Mouse (Mus musculus): ENCODE measurements at regions not wholly inside any gene's neighbourhood (a gene's known extent, or its start where the extent isn't known, plus 50 kb on each side); places are given as distances from the start of the nearest gene placed in this dataset.
A peak's percentile ranks its signal among the peaks of the same experiment; 100 is the strongest.

GRCm38 (mm10) chr17:93665889-93666288 lies 467.1 kb downstream of the Adcyap1 start:
- ATAC-seq: no peak

DNA sequence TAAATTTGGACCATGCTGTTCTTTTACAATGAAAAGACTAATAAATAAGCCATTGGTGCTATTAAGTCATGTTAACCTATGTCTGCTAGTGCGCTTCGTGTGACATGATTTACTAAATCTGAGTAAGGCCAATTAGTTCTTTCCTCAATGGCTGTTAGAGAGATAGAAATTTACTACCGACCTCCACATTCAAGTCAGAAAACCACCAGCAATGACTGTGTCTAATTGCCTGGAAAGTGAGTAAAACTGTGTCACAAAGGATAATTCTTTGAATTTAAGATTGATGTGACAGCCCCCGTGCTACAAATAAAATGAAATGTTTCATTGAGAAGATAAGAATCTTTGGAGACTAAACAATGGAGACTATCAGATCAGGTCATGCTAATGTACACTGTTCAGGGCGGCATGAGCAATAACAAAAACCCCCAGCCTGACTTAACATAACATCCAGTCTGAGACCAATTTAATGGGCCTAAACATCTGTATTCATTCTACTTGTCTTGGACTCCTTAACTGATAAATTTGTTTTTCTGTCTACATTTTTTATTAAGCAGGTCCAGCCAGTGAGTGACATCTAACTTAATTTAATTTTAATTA lies 477.6 kb downstream of the Adcyap1 start:
- ATAC-seq: no peak

DNA sequence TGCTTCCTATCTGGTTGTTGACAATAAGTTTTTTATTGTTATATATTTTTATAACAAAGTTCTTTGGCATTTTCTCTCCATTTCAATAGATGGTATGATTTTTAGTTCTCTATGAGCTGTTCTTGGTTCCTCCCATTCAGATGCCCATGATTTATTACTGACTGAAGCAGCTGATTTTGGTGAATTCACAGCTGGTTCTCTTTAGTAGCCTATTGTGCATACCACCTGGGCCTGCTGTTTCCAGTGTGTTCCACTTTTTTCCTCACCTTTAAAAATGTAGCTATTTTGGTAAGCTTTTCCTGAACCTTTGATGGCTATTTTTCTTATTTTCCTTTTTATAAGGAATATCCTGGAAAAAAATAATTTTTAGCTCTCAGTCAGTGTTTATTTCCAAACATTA lies 501.9 kb downstream of the Adcyap1 start:
- no peak for ATAC-seq

DNA sequence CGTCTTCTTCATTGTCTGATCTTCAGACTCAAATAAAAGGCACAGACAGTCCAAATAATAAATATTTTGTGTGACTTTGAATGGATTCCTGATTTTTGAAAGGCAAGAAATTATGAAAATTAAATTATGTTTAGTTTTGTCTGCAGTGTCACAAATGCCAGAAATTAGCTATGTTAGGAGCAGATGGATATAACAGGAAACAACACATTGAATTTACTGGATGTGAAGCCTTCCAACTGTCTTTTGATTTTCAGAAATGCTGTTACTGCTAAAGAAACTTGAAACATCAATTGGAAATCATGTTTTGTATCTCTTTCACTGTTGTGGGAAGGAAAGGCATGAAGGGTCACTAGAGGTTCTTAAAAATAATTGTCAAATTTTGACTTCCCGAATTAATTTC lies 518.8 kb downstream of the Adcyap1 start:
- no peak for ATAC-seq

DNA sequence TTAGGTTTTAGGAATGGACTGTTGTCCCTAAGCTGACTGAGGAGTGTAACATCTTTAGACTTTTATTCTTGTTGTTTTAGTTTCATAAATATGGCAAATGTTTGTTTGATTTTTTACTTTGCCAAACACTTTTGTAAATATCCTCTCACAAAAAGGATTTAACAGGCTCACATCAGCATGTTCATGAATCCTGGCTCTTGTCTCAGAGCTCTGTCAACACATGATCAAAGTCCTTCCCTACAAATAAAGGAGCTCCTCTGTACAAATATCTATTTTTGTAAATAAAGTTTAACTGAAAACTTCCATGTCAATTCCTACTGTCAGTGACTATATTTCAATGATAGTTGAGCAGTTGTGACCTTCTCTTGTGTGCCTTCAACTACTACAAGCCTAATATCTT lies 542.5 kb downstream of the Adcyap1 start:
- no peak for ATAC-seq

DNA sequence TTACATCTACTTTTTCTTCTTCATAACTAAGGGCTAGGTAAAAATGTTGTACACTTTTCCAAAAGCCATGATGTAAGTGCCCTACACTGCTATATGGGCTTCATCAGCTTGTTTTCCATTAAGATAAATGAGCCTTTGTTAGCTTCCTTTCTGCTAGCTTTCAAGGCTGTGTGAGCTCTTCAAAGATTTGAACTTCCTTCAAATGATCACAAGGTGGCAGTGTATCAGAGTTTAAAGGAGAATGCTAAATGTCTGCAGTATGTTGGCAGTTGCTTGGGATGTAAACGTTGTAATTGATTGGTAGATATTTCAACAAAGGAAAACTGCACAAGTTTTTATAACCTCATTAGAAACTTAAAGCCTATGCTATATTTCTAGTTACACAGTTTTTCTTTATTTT lies 563.5 kb downstream of the Adcyap1 start:
- peak; percentile 40 for ATAC-seq
